Mouse (Mus musculus): ENCODE measurements at regions not wholly inside any gene's neighbourhood (a gene's known extent, or its start where the extent isn't known, plus 50 kb on each side); places are given as distances from the start of the nearest gene placed in this dataset.

DNA sequence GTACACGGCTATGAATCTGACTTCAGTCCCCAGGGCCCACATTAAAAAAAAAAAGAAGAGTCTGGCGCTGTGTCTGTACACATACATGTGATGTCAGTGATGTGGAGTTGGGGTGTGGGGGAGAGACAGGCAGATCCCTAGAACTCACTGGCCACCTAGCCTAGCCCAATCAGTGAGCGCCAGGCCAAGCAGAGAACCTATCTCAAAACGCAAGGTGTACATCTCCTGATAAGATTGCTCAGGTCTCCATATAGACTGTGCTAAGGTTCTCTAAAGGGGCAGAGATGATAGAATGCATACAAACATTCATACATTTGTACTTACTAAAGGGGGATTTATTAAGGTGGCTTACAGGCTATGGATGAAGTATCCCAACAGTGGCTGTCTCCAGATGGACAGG is 225.5 kb upstream of the Hs6st1 start:
- TF ChIP-seq GATA1 (IDR thresholded peaks at IDR 0.05; ENCODE audit: low read depth, low read length) (peak; percentile 72), ZC3H11A (IDR thresholded peaks at IDR 0.05; ENCODE audit: low read depth, low read length) (no peak), KAT2A (conservative IDR thresholded peaks at IDR 0.05; ENCODE audit: low read depth, low read length) (no peak), TBP (IDR thresholded peaks at IDR 0.05; ENCODE audit: low read depth, low read length) (no peak), GABPA (IDR thresholded peaks at IDR 0.05; ENCODE audit: low read depth, low read length) (no peak), SIN3A (IDR thresholded peaks at IDR 0.05; ENCODE audit: low read length) (no peak), EP300 (IDR thresholded peaks at IDR 0.05; ENCODE audit: low read depth in 1 of 2, low read length in 2 of 2) (peak; percentile 33 to 72; a peak in 2 of 4 replicates), USF1 (IDR thresholded peaks at IDR 0.05; ENCODE audit: low read depth, low read length) (no peak), TAL1 (IDR thresholded peaks at IDR 0.05; ENCODE audit: low read length) (peak; percentile 13; the same call in 1 of the 2 replicates), CTCF (IDR thresholded peaks at IDR 0.05 in 2 of 3, conservative IDR thresholded peaks at IDR 0.05 in 1 of 3; ENCODE audit: control insufficient read depth in 1 of 3, insufficient read depth in 1 of 3, low read depth in 2 of 3, low read length in 3 of 3, poor library complexity in 1 of 3, severe bottlenecking in 1 of 3) (no peak)
